Mouse (Mus musculus): Measurements from ENCODE around the gene Il2rg.

- TF ChIP-seq EP300 (IDR thresholded peaks at IDR 0.05; ENCODE audit: insufficient read depth, low read depth, low read length) = no peak
- TF ChIP-seq CTCF (IDR thresholded peaks at IDR 0.05) = no peak
Measured at GRCm38 (mm10) chrX:101266631-101267030, 1.4 kb downstream of the Il2rg start.

All from heart, adult 2 months (tissue).